Mouse (Mus musculus) midbrain, embryonic 11.5 days (tissue): ENCODE measurements around the gene Cnnm2. TPM values are rescaled to one million over a fixed set of nuclear protein-coding genes. Genes with fewer than 3 reads are reported as not detected.

Source experiments
- ATAC-seq: fragments of 200-750 bp; cut with Nextera tagmentation; 2 replicates; pipeline ENCODE4 v1.8.0; 2017; ENCODE audit warnings: moderate TSS enrichment, moderate library complexity; ENCODE audit not compliant: low FRiP score
- DNase-seq: peaks from one replicate; pipeline ENCODE4 v3.0.0; 2015; ENCODE audit warnings: low spot score; ENCODE audit errors: missing footprints
- H3K27ac ChIP-seq: fragments of 300-500 bp; sonication (generic); 2 replicates; pipeline ENCODE4 v1.5.1; 2014; ENCODE audit warnings: low read depth, low read length
- H3K27me3 ChIP-seq: fragments of 300-500 bp; sonication (generic); 2 replicates; pipeline ENCODE4 v1.6.1; 2014; ENCODE audit warnings: mild to moderate bottlenecking, low read length, moderate library complexity, mixed read lengths; ENCODE audit not compliant: control insufficient read depth, insufficient read depth
- H3K36me3 ChIP-seq: fragments of 300-500 bp; sonication (generic); 2 replicates; pipeline ENCODE4 v1.6.1; 2014; ENCODE audit warnings: mild to moderate bottlenecking, low read length, moderate library complexity, mixed read lengths; ENCODE audit not compliant: control insufficient read depth, insufficient read depth
- H3K4me1 ChIP-seq: fragments of 300-500 bp; sonication (generic); 2 replicates; pipeline ENCODE4 v1.6.1; 2014; ENCODE audit warnings: low read length; ENCODE audit not compliant: control insufficient read depth, insufficient read depth
- H3K4me2 ChIP-seq: fragments of 300-500 bp; sonication (generic); 2 replicates; pipeline ENCODE4 v1.6.1; 2014; ENCODE audit warnings: mild to moderate bottlenecking, moderate library complexity
- H3K4me3 ChIP-seq: fragments of 300-500 bp; sonication (generic); 2 replicates; pipeline ENCODE4 v1.5.1; 2014; ENCODE audit warnings: low read depth, low read length
- H3K9ac ChIP-seq: fragments of 300-500 bp; sonication (generic); 2 replicates; pipeline ENCODE4 v1.6.1; 2014; ENCODE audit warnings: low read length
- H3K9me3 ChIP-seq: fragments of 300-500 bp; sonication (generic); 2 replicates; pipeline ENCODE4 v1.6.1; 2016; ENCODE audit warnings: low read length; ENCODE audit not compliant: control insufficient read depth
- WGBS: fragments of 180-500 bp; shearing (Covaris S2); extraction: QIAGEN DNeasy Blood & Tissue Kit; methylation state at CpG from one replicate; pipeline ENCODE4 v1.1.7; 2014; 5-methylcytosine and 5-hydroxymethylcytosine counted together
- polyA plus RNA-seq: library from polyadenylated mRNA; unstranded; fragments of >200 nt; fragmentation: Nextera tagmentation; extraction: Ambion mirVana; gene quantifications from 2 replicates; pipeline ENCODE4 v1.2.1, GENCODE M21; 2014

Cnnm2 gene
- polyA plus RNA-seq, 1 experiment from 2014 or later = 4.5 TPM

DNA sequence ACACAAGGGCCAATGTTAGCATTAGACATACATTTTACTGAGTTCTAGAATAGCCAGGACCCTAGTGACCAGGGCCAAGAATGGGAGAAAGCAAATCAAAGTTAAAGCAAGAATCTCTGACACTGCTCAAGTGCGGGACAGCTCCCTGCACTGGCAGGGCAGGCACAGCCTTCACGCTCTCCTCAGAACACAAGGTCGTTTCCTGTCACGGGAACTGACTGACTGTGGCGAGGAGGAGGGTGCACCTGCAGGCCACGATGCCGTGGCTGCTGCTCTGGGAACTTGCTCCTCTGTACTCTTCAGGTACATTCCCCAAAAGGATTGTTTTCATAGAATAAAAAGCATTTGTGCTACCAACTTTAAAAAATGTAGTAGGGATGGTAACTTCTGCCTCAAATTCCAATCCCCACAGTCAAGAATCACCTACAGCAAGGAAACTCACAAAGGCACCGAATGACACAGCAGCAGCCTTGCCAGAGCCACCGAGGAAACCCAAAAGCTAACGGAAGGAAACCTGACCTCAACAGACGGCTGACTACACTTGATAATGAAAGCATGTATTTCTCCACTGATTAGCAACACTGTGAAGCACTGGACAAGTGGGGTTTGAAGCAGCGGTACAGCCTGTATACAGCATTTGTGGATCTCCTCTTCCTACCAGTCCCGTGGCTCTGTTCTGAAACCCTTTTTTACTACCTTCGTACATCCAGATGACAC lies 126.6 kb downstream of the Cnnm2 start:
- WGBS = 87% methylated on average over 14 of the region's 14 CpGs
- Histone ChIP-seq H3K27me3 (no peaks in the 10 kb centered on the region), H3K9me3 (no peaks in the 10 kb centered on the region), H3K4me1 (no peaks in the 10 kb centered on the region), H3K36me3 (peaks cover 9% of the 10 kb centered on the region; the same call in 1 of the 2 replicates), H3K4me3 (no peak overlapping the region), H3K4me2 (no peak overlapping the region), H3K9ac (no peak overlapping the region), H3K27ac (no peak overlapping the region)
- ATAC-seq (no peak), DNase-seq (no peak)

- DNase-seq = no peak
- WGBS = 92% methylated on average over 8 of the region's 8 CpGs
- no peak for ATAC-seq
- H3K4me2 ChIP-seq = no peak overlapping the region
- H3K9ac ChIP-seq = no peak overlapping the region
- H3K9me3 ChIP-seq = no peaks in the 10 kb centered on the region
- no peak overlapping the region for H3K4me3 ChIP-seq
- H3K27ac ChIP-seq = no peak overlapping the region
- H3K4me1 ChIP-seq = no peaks in the 10 kb centered on the region
- H3K36me3 ChIP-seq = peaks cover 9% of the 10 kb centered on the region; the same call in 1 of the 2 replicates
- no peaks in the 10 kb centered on the region for H3K27me3 ChIP-seq
Measured at GRCm38 (mm10) chr19:46889666-46890065, 128.3 kb downstream of the Cnnm2 start.

GRCm38 (mm10) chr19:46890657-46891056 lies 129.3 kb downstream of the Cnnm2 start:
- Histone ChIP-seq H3K9ac (no peak overlapping the region), H3K36me3 (peaks cover 7% of the 10 kb centered on the region; the same call in 1 of the 2 replicates), H3K4me1 (no peaks in the 10 kb centered on the region), H3K27me3 (no peaks in the 10 kb centered on the region), H3K4me3 (no peak overlapping the region), H3K4me2 (no peak overlapping the region), H3K27ac (no peak overlapping the region), H3K9me3 (no peaks in the 10 kb centered on the region)
- WGBS = 97% methylated on average over 8 of the region's 8 CpGs
- DNase-seq (no peak), ATAC-seq (no peak)

DNA sequence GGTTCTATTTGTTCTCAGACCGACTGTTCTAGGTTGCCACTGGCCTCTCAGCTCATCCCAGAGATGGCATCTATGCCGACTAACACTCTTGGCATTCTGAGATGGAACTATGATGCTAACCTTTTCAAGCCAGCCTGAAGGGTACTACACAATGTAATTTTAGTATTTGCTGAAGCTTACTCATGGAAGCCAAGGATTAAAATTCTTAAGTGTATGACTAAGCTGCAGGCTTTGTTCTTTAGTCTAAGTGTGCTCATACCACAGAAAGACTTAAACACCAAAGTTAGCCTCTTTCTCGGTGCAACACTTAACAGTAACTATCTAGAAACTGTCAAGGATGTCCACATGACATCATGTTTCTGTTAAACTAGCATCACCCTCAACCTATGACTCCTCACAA lies 131.5 kb downstream of the Cnnm2 start:
- H3K27me3 ChIP-seq = no peaks in the 10 kb centered on the region
- H3K9ac ChIP-seq = no peak overlapping the region
- DNase-seq = no peak
- H3K36me3 ChIP-seq = peaks cover 14% of the 10 kb centered on the region
- no peaks in the 10 kb centered on the region for H3K4me1 ChIP-seq
- no peak overlapping the region for H3K4me2 ChIP-seq
- H3K27ac ChIP-seq = no peak overlapping the region
- H3K9me3 ChIP-seq = no peaks in the 10 kb centered on the region
- ATAC-seq = no peak
- WGBS = 86% methylated on average over 3 of the region's 3 CpGs
- H3K4me3 ChIP-seq = no peak overlapping the region

DNA sequence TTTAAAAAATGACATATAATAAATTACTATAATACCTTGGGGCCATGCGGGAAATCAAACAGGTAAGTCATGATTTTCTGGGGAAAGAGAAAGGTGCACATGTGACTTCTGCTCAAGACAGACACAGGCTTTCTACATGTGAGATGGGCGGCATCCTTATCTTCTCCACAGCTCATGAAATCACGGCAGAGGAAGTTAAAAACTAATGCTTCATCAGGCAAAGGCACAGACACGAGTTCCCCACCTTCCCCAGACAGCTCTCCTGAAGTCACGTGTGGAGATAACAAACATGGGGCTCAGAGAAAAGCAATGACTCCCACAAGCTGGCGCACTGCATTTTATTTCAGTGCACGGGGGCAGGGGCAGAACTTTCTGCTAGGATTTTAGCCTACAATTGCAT lies 132.1 kb downstream of the Cnnm2 start:
- no peak for DNase-seq
- no peaks in the 10 kb centered on the region for H3K9me3 ChIP-seq
- 91% methylated on average over 7 of the region's 7 CpGs for WGBS

DNA sequence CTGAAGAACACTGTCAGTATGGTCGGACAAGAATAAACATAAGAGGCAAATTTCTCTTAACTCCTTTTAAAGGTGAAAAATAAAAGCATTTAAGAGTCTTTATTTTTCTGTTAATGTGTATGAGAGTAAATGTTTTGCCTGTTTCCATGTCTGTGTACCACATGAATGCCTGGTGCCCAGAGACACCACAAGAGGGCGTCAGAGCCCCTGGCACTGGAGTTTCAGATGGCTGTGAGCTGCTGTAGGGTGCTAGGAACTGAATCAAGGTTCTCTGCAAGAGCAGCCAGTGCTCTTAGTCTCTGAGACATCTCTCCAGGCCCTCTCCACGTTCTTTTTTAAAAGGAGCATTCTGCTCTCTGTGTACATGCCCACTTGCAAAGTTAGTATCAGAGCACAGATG lies 135.7 kb downstream of the Cnnm2 start:
- no peak for DNase-seq
- Histone ChIP-seq H3K36me3 (peaks cover 11% of the 10 kb centered on the region), H3K9me3 (no peaks in the 10 kb centered on the region), H3K27me3 (no peaks in the 10 kb centered on the region), H3K9ac (no peak overlapping the region), H3K4me1 (no peaks in the 10 kb centered on the region), H3K4me2 (no peak overlapping the region), H3K27ac (no peak overlapping the region), H3K4me3 (no peak overlapping the region)
- WGBS = 88% methylated on average over 3 of the region's 3 CpGs
- ATAC-seq = no peak

More for the DNA sequence above, 132.1 kb downstream of the Cnnm2 start:
- Histone ChIP-seq H3K4me2 (no peak overlapping the region), H3K4me1 (no peaks in the 10 kb centered on the region), H3K4me3 (no peak overlapping the region), H3K36me3 (peaks cover 18% of the 10 kb centered on the region), H3K9ac (no peak overlapping the region), H3K27ac (no peak overlapping the region), H3K27me3 (no peaks in the 10 kb centered on the region)
- ATAC-seq = no peak

GRCm38 (mm10) chr19:46898222-46898621 lies 136.8 kb downstream of the Cnnm2 start:
- no peak for DNase-seq
- 87% methylated on average over 5 of the region's 5 CpGs for WGBS
- Histone ChIP-seq H3K4me2 (no peak overlapping the region), H3K27me3 (no peaks in the 10 kb centered on the region), H3K9ac (no peak overlapping the region), H3K4me3 (no peak overlapping the region), H3K4me1 (no peaks in the 10 kb centered on the region), H3K36me3 (peaks cover 11% of the 10 kb centered on the region), H3K9me3 (no peaks in the 10 kb centered on the region), H3K27ac (no peak overlapping the region)
- no peak for ATAC-seq

DNA sequence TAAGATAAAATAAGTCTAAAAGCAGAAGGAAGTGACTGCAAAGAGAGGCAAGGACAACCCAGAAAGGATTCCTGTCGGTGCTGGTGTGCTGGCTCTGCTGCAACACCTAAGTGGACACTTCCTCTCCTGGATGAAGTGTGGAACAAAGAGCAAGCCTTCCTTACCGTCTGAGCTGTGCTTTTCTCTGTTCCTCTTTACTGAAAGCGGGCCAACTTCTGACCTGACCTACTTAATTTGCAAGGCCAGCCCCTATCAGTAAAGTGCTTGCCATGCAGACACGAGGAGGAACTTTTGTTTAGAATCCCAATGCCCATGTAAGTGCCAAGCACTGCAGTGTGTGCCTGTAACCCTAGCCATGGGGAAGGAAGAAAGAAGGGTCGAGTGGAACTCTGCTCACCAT lies 137.9 kb downstream of the Cnnm2 start:
- peaks cover 11% of the 10 kb centered on the region for H3K36me3 ChIP-seq
- no peak for DNase-seq
- no peak for ATAC-seq
- no peak overlapping the region for H3K4me2 ChIP-seq
- no peak overlapping the region for H3K9ac ChIP-seq
- no peak overlapping the region for H3K4me3 ChIP-seq
- no peaks in the 10 kb centered on the region for H3K9me3 ChIP-seq
- H3K27ac ChIP-seq = no peak overlapping the region
- no peaks in the 10 kb centered on the region for H3K27me3 ChIP-seq
- H3K4me1 ChIP-seq = no peaks in the 10 kb centered on the region
- 82% methylated on average over 5 of the region's 5 CpGs for WGBS

DNA sequence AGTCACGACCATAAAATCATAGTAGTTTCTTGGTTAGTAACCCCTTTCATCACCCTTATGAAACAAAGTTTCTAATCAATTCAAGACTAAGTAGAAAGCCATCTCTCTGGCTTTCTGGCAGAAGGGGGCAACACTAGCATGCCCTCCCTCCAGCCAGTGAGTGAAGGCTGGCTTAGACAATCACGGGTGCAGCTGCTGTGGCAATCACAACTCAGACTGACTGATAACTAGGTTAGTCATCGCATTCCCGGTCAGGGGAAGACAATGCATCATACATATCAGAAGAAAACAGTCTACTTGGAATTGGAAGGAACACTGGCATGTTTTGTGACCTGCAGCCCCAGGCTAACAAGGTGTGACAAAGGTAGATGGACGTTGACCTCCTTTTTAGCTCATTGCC lies 138.5 kb downstream of the Cnnm2 start:
- no peak overlapping the region for H3K27ac ChIP-seq
- H3K9me3 ChIP-seq = no peaks in the 10 kb centered on the region
- no peak for DNase-seq
- no peak for ATAC-seq
- no peak overlapping the region for H3K4me2 ChIP-seq
- H3K27me3 ChIP-seq = no peaks in the 10 kb centered on the region
- no peaks in the 10 kb centered on the region for H3K4me1 ChIP-seq
- peaks cover 11% of the 10 kb centered on the region for H3K36me3 ChIP-seq
- H3K9ac ChIP-seq = no peak overlapping the region
- 81% methylated on average over 5 of the region's 5 CpGs for WGBS
- H3K4me3 ChIP-seq = no peak overlapping the region
